Mouse (Mus musculus) erythroblast, embryonic 14.5 days (primary cell): ENCODE measurements around the gene Akap2.

Experiments
- GATA1 ChIP-seq: IDR thresholded peaks from 2 replicates; pipeline ENCODE4 v1.6.1; 2012; ENCODE audit warnings: low read length, inconsistent platforms, mixed read lengths
- TAL1 ChIP-seq: IDR thresholded peaks from 3 replicates; pipeline ENCODE4 v1.6.1; 2012; ENCODE audit warnings: low read length, inconsistent platforms, mixed read lengths

GRCm38 (mm10) chr4:57738856-57739552 lies 21.5 kb downstream of the Akap2 start:
- TF ChIP-seq TAL1 = no peak
- no peak for TF ChIP-seq GATA1
